Mouse (Mus musculus) liver, embryonic 15.5 days (tissue): ENCODE data around the gene Mogat1. TPM values are rescaled to one million over a fixed set of nuclear protein-coding genes. Genes with fewer than 3 reads are reported as not detected.

Source experiments
- ATAC-seq: fragments of 200-750 bp; cut with Nextera tagmentation; 2 replicates; pipeline ENCODE4 v1.8.0; 2017; ENCODE audit warnings: moderate number of reproducible peaks, mild to moderate bottlenecking, moderate library complexity; ENCODE audit not compliant: insufficient read depth
- H3K27ac ChIP-seq: fragments of 300-500 bp; sonication (generic); replicated peaks from 2 replicates; pipeline ENCODE4 v1.5.1; 2015; ENCODE audit warnings: mild to moderate bottlenecking, inconsistent platforms
- H3K27me3 ChIP-seq: fragments of 300-500 bp; sonication (generic); 2 replicates; pipeline ENCODE4 v1.6.1; 2015; ENCODE audit warnings: mild to moderate bottlenecking, inconsistent platforms
- H3K36me3 ChIP-seq: fragments of 300-500 bp; sonication (generic); replicated peaks from 2 replicates; pipeline ENCODE4 v1.6.1; 2015; ENCODE audit warnings: moderate library complexity, mild to moderate bottlenecking, inconsistent platforms
- H3K4me1 ChIP-seq: fragments of 300-500 bp; sonication (generic); replicated peaks from 2 replicates; pipeline ENCODE4 v1.6.1; 2015; ENCODE audit warnings: inconsistent platforms
- H3K4me2 ChIP-seq: fragments of 300-500 bp; sonication (generic); 2 replicates; pipeline ENCODE4 v1.6.1; 2015; ENCODE audit warnings: moderate library complexity, mild to moderate bottlenecking, inconsistent platforms
- H3K4me3 ChIP-seq: fragments of 300-500 bp; sonication (generic); replicated peaks from 2 replicates; pipeline ENCODE4 v1.5.1; 2015; ENCODE audit warnings: mild to moderate bottlenecking, inconsistent platforms
- H3K9ac ChIP-seq: fragments of 300-500 bp; sonication (generic); 2 replicates; pipeline ENCODE4 v1.6.1; 2015; ENCODE audit warnings: moderate library complexity, mild to moderate bottlenecking, inconsistent platforms
- H3K9me3 ChIP-seq: fragments of 300-500 bp; sonication (generic); replicated peaks from 2 replicates; pipeline ENCODE4 v1.6.1; 2016; ENCODE audit warnings: inconsistent platforms
- WGBS: fragments of 180-500 bp; shearing (Covaris S2); methylation state at CpG from one replicate; pipeline ENCODE4 v1.1.7; 2015; ENCODE audit warnings: mixed read lengths; ENCODE audit not compliant: insufficient replicate concordance; 5-methylcytosine and 5-hydroxymethylcytosine counted together
- polyA plus RNA-seq: library from polyadenylated mRNA; unstranded; fragments of >200 nt; fragmentation: Nextera tagmentation; extraction: Ambion mirVana; gene quantifications from 2 replicates; pipeline ENCODE4 v1.2.1, GENCODE M21; 2015

The Mogat1 gene
- polyA plus RNA-seq, 1 experiment from 2014 or later = not detected

- Histone ChIP-seq H3K36me3 (no peaks in the 10 kb centered on the region), H3K9me3 (no peaks in the 10 kb centered on the region), H3K9ac (no peak overlapping the region), H3K4me2 (no peak overlapping the region), H3K27ac (no peak overlapping the region), H3K27me3 (no peaks in the 10 kb centered on the region), H3K4me3 (no peak overlapping the region), H3K4me1 (no peaks in the 10 kb centered on the region)
- ATAC-seq = no peak
- 40% methylated on average over 2 of the region's 2 CpGs for WGBS
Observed at GRCm38 (mm10) chr1:78585080-78585479, 74.3 kb downstream of the Mogat1 start.

DNA sequence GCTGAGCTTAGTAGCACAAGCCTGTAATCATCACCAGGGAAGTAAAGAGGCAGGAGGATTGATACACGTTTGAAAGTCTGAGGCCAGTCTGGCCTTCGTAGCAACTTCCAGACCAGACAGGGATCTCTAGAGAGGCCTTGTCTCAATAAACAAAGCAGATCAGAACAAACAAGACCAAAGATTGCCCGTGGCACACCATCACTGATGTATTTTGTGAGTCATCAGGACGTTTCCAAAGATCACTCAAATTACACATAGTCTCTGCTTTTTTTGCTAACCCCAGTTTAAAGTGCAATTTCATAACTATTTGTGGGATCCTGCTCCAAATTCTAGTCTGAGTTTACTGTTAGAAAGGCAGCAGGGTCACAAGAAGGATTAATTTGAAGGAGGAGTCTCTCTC is 76.2 kb downstream of the Mogat1 start:
- no peak for ATAC-seq
- no peak overlapping the region for H3K4me3 ChIP-seq
- no peak overlapping the region for H3K9ac ChIP-seq
- H3K36me3 ChIP-seq = no peaks in the 10 kb centered on the region
- WGBS = 24% methylated on average over 4 of the region's 4 CpGs
- no peak overlapping the region for H3K27ac ChIP-seq
- H3K4me2 ChIP-seq = no peak overlapping the region
- no peaks in the 10 kb centered on the region for H3K27me3 ChIP-seq
- H3K9me3 ChIP-seq = no peaks in the 10 kb centered on the region
- H3K4me1 ChIP-seq = no peaks in the 10 kb centered on the region

Other genes with a start within 250 kb of the Mogat1 start
- gene Sgpp2, start 200.6 kb upstream of the Mogat1 start, polyA plus RNA-seq = 0.14 and 0.20 TPM in 2 replicates
- 85.4 and 91.0 TPM in 2 replicates for gene Farsb, start 22.1 kb upstream of the Mogat1 start, polyA plus RNA-seq
- gene BC035947, start 1.2 kb downstream of the Mogat1 start, polyA plus RNA-seq = 0.02 TPM in 1 of 2 replicates, not detected in the other
- gene Acsl3, start 146.8 kb downstream of the Mogat1 start, polyA plus RNA-seq = 19.9 and 21.1 TPM in 2 replicates
- gene Utp14b, start 147.0 kb downstream of the Mogat1 start, polyA plus RNA-seq = 0.77 and 0.99 TPM in 2 replicates